Mouse (Mus musculus) embryo, embryonic 10.5 days (tissue): ENCODE results near the gene Mfsd10.
A peak's percentile ranks its signal among the peaks of the same experiment; 100 is the strongest.

Experiments used
- DNase-seq: peaks from one replicate; pipeline ENCODE4 v3.0.0-alpha.2; 2015; ENCODE audit warnings: low spot score

Gene Mfsd10

DNA sequence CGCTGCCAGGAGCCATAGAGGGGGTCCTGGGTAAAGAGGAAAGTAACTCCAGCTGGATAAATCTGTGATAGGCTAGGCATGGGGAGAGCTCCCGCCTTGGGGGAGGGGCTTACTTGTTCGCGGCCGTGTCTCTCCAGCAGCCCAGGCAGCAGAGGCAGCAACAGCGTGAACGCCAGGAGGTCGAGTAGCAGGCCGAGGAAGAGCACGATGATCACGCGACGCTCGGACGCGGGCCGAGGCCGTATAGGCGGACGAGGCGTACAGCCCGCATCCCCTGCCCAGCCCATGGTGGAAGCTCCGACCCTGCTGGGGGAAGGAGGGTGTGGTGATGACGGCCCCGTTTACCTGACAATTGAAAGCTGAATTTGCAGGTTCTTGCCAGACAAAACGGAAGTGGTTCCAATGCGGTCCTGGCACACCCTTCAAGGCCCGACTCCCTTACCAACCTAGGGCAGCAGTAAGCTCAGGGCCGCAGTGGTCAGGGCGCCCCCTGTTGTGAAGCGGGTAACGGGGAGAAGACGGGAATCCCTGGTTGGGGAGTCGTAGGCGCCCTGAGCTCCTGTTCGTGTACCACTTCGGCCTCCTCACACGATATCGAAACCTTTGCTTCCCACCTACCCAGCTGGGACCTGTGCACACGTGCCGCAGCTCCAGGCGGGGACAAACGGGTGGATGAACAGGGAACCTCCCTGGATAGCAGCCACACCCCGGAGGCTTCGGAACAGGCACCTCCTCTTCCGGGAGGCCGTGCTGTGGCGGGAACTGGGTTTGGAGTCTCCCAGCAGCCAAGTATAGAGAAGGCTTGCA lies at the start of gene Mfsd10:
Gene Mfsd10 (minus strand): TSS at position 732 of the 807 bp plus-strand sequence.
- peak; percentile 89 for DNase-seq

DNA sequence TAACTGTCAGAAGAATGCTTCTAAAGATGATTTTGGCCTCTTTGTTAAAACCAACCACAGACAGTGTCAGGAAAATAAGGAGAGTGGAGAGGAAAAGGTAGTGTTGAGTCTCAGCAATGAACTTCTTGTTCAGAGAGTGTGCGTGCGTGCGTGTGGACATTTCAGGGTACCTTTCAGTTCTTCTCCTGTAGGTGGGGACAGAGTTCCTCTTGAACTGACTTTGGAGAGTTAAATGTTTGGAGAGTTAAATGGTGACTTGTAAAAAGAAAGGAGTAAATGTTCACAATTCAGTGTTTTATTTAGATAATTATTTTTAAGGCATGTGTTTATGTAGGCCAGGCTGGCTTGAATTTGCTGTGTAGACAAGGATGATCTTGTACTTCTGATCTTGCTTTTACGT lies 33.3 kb upstream of the Mfsd10 start:
- peak; percentile 24 for DNase-seq

DNA sequence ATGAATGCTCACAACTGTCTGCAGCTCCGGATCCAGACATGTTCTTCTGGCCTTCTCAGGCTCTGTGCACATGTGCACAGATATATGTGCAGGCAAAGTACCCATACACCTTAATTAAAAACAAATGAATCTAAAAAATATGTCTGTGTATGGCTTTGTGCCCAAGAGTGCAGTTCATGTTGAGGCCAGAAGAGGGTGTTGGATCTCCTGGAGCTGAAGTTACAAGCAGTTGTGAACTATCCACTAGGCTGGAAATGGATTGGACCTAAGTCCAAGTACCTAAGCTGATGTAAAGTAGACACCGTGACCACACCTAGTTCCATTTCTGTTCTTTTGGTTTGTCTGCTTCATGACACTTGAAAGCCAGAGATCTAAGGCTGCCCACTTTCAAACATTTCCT lies 32.5 kb upstream of the Mfsd10 start:
- no peak for DNase-seq

DNA sequence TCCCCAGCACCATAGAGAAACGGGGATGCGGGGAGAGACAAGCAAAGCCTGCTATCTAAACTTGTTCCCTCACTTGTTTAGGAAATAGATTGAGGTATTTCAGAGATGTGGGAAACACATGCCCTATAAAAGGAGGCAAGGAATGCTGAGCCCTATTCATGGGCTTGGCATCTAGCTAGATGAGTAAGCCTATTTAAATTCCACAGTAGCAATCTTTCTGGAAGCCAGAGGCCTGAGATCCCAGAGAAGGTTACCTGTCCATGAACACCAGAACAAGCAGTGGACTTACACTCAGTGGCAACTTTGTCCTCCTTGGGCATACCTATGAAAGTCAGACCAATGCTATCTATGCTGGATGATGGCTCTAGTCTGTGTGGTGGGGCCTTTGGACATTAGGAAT lies 26.2 kb upstream of the Mfsd10 start:
- DNase-seq: no peak

DNA sequence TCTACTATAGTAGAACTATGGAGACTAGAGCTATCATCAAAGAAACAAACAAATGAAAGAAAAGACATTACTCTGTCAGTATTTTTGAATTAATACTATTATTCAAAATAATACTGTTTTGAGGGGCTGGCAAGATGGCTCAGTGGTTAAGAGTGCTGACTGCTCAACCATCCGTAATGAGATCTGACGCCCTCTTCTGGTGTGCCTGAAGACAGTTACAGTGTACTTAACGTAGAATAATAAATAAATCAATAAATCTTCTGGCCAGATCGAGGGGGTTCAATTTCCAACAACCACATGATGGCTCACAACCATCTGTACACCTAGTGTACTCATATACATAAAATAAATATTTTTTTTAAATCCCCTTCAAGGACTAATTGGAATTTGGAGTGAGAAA lies 24.9 kb upstream of the Mfsd10 start:
- DNase-seq: no peak

DNA sequence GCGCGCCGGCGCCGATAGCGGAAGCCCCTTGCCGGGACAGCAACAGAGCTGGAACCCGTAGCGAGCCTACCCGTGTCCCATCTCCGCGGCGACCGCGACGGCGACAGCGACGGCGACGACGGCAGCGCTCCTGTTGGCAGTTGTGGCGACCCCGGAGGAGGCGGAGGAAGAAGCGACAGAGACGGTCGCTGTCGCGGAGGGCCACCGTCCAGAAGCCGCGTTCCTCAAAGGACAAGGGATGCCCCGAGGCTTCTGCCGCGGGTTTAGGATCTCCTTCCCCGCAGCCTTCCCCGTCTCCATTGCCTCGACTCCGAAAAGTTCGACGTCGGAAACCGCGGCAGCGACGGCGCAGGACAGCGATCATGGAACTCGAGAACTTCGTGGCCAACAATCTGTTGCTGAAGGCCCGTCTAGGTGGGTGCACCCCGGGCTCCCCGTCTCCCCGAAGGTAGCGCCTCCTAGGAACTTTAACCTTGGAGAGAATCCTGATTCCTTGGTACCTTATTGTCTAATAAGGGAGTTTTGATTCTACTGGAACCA lies 23.6 kb upstream of the Mfsd10 start:
- no peak for DNase-seq

DNA sequence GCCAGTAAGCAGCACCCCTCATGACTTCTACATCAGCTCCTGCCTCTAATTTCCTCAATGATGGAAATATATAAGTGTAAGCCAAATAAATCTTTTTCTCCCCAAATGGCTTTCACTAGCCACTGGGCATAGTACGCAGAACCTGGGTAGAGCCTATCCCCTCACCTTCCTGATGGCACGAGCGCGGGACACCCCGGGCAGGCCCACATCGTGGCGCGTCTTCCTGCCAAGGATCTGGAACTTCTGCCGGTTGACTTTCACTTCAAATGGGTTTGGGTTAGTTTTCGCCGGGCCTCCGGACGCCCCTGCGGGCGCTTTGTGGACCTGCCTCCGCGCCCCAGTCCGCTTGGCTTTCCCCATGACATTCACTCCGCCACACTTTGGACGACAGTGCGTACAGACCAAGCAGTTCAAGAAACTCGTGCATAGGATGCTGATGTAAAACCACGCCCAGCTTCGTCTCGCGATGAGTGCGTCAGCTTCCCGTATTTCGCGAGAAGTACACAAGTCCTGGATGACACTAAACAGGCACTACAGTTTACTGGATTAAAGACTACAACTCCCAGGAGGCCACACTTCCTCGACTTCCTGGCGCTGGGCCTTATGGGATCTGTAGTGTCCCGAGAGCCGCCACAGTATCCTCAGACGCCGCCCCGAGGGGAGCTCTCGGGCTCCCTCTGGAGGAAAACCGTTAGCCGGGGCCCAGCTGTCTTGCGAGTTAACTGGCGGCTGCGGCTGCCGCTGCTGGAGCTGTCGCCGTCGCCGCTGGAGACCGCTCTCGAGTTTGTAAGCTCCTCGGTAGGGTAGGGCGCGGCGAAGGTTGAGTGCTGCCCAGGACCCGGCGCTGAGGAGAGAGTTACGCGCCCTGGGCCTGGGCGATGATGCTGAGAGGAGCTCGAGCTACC lies 22.9 kb upstream of the Mfsd10 start, which contains the start of the genes Nop14 and Grk4:
Gene Nop14 (minus strand): TSS at position 463 of the 905 bp plus-strand sequence.
Gene Grk4 (plus strand): TSS at position 694 of the 905 bp plus-strand sequence.
- peak; percentile 100 for DNase-seq

DNA sequence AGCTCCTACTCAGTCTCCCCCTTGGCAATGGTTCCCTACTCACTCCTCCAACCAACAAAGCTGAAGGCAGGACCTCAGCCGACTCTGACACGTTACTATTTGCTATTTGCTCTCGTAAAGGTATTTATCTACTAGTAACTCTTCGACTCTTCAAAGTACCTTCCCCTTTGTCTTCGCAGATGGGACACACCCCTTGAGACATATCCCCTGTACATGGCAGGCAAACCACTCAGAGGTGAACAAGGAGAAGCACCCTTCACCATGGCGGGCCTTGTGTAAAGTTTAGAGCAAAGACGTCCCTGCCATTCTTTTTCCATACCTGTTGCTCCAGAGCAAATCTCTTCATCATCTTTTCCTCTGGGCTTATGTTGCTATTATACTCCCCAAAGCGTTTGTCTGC lies 20.5 kb upstream of the Mfsd10 start:
- DNase-seq: no peak

DNA sequence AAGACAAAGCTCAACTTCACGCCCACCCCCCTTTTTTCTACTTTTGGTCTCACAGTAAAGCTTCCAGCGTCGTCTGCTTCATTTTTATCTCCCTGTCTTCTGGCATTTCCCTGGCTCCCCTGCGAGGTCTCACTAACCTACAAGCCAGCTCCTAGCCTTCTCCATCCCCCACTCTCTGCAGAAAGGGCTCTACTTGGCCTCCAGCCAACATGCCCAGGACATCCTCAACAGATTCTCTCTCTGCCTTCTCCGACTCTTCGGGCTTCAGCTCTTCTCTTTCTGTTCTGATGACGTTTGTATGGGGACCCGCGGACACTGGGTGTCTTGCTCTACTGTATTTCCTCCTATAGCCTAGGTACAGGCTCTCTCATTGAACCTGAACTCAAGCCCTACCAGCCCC lies 17.9 kb upstream of the Mfsd10 start:
- DNase-seq: no peak

DNA sequence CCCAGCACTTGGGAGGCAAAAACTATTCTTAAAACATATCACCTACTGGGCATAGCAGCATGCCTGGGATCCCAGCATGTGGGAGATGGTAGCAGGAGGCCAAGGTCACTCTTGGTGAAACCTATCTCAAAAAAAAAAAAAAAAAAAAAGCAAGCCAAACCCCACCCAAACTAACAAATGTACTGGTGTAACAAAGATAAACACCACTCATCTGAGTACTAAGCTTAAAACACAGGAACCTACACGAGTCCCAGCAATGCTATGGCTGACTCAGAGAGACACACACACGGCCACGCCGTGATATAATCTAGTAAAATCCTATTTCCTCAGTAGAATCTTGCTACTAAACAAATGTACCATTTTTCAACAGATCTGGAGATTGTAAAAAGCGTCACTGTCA lies 15.9 kb upstream of the Mfsd10 start:
- no peak for DNase-seq

DNA sequence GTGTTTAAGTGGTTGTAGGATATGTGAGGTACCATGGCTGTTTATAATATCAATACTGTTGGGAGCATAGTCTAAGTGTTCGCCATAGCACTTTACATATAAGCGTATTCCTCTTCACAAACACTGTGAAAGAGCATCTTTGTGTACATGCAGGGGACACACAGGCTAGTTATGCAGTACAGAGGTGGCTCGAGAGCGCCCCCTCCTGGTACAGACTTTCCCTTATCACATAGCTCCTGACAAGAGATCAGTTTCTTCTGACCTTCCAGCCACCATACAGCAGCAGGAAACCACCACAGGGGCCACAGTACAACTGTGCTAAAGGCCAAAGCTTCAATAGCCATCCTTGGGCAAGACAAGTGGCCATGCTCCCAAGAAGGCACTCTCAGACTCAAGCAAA lies 10.6 kb upstream of the Mfsd10 start:
- DNase-seq: peak; percentile 80

DNA sequence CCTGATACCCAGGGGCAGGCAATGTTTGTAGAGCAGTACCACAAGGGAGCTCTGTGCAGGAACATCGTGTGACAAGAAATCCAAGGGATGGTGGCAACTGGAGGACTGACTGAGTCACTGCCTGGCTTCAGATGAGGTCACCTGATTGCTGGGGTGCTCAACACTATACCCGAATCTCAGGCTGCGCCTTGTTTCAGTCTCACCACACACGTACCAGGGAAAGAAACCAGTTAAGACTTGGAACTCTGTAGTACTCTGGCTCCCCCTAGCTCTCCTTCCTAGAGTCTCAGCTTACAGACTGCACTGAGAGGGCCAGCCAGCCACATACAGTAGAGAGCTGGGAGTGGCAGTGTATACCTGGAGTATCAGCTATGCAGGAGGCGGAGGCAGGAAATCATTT lies 5.9 kb upstream of the Mfsd10 start:
- DNase-seq: peak; percentile 72

DNA sequence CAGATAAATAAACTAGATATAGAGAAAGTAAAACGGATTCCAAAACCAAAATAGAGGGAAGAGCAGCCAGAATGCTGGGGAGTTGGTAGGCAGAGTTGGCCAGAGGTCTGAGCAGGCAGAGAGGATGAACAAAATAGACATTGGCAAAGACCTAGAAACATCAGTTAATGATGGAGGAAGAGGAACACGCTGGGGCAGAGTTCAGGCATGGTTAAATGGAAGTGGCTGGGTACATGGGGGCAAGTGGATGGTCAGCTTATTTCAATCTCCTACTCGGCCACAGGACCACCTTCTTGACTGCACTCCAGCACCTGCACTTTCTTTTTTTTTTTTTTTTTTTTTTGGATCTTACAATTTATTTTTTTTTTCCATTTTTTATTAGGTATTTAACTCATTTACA lies 5.0 kb upstream of the Mfsd10 start:
- no peak for DNase-seq

DNA sequence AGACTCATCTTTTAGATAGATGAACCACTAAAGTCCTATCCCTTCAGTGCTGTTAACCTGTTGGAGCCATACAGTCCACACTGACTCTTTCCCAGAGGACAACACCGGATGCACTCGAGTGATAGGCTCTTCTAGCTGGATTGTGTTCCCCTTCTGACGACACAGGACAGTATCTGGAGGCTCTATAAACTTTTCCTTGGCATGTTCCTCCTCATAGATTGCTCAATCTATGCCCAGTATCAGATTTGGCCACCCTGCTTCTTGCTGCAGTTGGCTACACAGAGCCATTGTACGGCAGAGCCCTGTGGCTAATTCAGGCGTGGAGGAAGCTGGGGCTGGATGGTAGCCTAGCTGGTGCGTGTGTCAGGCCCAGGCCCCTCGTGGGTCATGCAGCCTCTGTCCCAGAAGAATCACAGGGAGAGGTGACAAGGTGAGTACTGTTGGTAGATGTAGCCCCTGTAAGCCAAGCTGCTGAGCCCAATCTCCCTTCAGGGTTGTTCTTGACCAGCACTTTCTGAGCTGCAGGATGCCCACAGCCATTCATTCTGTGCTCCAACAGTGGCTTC lies 662 bp upstream of the Mfsd10 start:
- no peak for DNase-seq

DNA sequence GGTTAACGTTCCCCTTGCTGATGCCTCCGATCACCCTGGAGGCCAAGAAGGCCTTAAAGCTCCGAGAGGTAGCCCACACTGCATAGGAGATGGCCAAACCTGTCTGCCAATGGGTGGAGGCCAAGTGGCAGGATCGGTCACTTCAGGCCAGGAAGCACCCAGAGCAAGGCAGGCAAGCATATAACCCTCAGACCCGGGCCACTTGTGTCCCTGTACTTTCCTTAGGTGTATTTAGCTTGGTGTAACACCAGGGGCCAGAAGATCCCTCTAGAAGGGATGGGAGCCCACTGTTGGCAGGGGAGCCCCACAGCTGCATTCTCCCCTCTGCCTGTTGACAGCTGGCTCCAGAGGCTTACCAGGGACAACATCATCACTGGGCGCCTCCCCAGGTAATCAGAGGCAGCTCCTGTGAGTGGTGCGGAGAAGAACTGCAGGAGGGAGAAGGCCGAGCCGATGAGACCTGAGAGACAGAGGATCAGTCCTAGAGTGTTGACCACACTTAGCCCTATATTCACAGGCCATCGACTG lies 1.3 kb downstream of the Mfsd10 start:
- no peak for DNase-seq

DNA sequence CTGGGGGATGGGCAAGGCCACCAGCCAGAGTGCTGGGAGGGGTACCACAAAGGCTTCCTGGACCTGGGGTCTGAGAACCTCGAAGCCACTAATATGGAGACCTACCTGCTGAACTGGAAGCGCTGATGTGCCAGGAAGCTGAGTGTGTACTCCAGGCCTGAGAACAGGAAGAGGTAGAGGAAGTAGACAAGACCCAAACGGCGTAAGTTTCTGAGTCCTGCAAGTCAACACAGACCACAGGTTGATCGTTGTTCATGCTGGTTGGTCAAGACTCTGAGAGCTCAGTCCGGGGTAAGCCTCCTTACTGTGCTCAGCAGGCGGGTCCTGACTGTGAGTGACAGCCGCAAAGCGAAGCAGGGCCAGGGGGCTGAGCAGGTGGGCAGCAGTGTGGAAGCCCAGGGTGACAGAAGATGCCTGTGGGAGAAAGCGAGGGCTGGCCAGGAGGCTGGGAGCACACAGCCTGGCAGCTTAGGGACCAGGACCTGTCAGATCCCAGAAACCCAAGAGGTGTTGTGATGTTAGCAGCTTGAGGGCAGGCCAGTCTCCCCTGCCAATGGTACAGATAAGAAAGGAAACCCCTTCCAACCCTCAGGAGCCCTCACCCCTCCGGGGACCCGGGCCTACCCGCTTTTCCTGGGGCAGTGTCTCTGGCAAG lies 2.1 kb downstream of the Mfsd10 start:
- DNase-seq: no peak

DNA sequence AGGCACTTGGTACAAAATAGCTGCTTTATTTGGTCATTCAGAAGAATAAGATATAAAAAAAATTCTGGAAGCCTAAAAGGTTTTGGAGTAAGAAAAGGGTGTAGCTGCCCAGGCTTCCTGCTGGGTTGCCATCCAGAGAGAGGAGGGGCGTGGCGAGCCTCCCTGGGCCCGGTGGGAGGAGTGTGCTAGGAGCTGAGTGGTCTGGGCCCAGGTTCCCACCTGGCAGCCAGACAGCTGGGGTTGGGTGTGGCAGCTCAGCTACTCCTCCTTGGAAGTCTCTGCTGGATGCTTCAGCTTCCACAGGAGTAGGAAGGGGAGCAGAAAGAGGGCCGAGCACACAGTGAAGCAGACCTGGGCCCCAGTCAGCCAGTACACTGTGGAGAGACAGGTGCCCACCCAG lies 3.4 kb downstream of the Mfsd10 start:
- DNase-seq: no peak

DNA sequence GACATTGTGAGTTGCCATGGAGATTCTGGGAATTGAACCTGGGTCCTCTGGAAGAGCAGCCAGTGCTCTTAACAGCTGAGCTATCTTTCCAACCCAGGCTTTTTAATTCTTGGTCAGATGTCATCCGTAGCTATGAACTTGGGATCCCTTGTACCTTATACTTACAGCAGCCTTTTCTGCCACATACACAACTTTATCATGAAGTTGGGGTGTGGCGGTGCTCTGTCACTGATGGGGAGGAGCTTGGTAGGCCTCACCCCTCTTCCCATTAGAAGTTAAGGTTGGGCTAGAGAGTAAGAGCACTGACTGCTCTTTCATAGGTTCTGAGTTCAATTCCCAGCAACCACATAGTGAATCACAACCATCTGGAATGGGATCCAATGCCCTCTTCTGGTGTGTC lies 4.0 kb downstream of the Mfsd10 start:
- no peak for DNase-seq

DNA sequence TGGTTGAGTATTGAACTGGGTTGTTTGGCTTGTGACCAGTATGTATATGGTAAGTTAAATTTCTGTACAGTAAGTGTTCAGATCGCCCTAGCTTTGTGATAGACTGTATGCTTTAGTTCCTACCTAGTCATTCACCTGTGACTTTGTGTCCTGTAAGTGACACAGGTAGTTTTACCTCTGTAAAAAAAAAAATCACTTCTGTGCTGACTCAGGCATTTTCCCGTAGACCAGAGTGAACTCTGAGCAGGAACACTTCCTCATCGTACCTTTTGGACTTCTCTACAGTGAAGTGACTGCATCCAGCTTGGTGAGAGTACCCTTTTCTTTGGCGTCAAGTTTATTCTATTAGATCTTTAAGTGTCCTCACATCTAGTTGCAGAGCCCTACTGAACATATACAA lies 27.0 kb downstream of the Mfsd10 start:
- DNase-seq: no peak

DNA sequence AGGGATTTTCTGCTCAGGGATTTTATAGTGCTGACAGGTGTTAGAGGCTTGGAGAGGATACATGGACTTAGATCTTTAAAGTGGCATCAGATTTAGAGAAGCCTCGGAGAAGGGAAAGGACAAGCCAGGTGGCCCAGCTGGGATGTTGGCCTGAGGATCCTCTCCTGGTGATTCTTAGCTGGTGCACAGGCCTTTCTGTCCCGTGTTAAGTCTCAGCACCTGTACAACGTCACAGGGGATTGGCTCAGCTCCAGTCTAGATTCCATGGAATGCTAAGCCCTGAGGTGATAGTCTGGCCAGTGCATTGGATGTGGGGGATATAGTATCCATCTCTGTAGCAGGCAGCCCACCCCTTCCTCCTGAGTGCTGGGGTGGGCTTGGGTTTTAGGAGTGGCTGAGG lies 28.8 kb downstream of the Mfsd10 start:
- DNase-seq: no peak

DNA sequence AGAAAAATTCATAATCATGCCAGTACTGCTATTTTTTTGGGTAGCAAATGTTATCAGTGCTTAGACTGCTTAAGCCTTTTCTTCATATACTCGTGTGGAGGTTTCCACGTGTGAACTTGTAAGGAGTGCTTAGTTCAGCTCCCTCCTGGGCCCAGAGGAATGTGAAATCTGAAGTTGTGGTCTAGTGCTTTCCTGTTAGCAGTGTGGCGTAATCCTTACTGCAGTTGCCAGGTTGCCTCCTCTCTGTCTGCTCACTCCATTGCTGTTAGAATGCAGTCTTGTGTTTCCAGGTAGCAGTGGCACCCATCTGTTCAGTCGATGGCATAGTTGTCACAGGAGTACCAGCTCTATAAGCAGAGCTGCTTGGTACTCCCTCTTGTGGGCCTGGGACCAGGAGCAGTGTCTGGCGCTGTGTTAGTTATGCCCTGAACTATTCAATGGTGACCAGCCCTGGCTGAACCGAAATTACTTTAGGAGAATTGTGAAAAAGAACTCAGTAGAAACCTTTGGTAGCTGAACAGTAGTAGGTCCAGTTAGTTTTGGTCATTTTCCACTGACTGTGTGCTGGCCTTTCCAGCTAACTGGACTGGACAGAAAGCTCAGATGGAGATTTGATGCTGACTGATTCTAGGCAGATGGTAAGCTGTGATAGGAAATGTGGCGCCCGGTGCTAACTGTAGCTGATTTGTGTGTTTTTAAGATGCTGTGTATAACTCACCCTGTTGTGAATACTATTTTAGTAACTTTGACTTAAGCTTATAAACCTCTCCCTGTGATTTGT lies 29.7 kb downstream of the Mfsd10 start:
- DNase-seq: no peak
